Mouse (Mus musculus) hindbrain, embryonic 14.5 days (tissue): ENCODE data around the gene Erfe. TPM values are rescaled to one million over a fixed set of nuclear protein-coding genes. Genes with fewer than 3 reads are reported as not detected.
A peak's percentile ranks its signal among the peaks of the same experiment; 100 is the strongest.

Experiments used
- ATAC-seq: fragments of 200-750 bp; cut with Nextera tagmentation; 2 replicates; pipeline ENCODE4 v1.8.0; 2017; ENCODE audit warnings: moderate number of reproducible peaks, mild to moderate bottlenecking, moderate TSS enrichment, moderate library complexity; ENCODE audit not compliant: low FRiP score
- DNase-seq: peaks from one replicate; pipeline ENCODE4 v3.0.0-alpha.2; 2015; ENCODE audit warnings: low spot score
- H3K27ac ChIP-seq: fragments of 300-500 bp; sonication (generic); 2 replicates; pipeline ENCODE4 v1.5.1; 2014; ENCODE audit warnings: mild to moderate bottlenecking, moderate library complexity
- H3K27me3 ChIP-seq: fragments of 300-500 bp; sonication (generic); 2 replicates; pipeline ENCODE4 v1.6.1; 2014; ENCODE audit warnings: mild to moderate bottlenecking, low read length, mixed read lengths; ENCODE audit not compliant: control insufficient read depth, insufficient read depth
- H3K36me3 ChIP-seq: fragments of 300-500 bp; sonication (generic); replicated peaks from 2 replicates; pipeline ENCODE4 v1.6.1; 2014; ENCODE audit not compliant: control insufficient read depth, insufficient read depth
- H3K4me1 ChIP-seq: fragments of 300-500 bp; sonication (generic); replicated peaks from 2 replicates; pipeline ENCODE4 v1.6.1; 2014; ENCODE audit warnings: antibody characterized with exemption, low read length, mixed read lengths; ENCODE audit not compliant: control insufficient read depth, insufficient read depth
- H3K4me2 ChIP-seq: fragments of 300-500 bp; sonication (generic); replicated peaks from 2 replicates; pipeline ENCODE4 v1.6.1; 2014; ENCODE audit warnings: mild to moderate bottlenecking, moderate library complexity
- H3K4me3 ChIP-seq: fragments of 300-500 bp; sonication (generic); replicated peaks from 2 replicates; pipeline ENCODE4 v1.5.1; 2014; ENCODE audit warnings: mild to moderate bottlenecking, low read length
- H3K9ac ChIP-seq: fragments of 300-500 bp; sonication (generic); 2 replicates; pipeline ENCODE4 v1.6.1; 2014
- H3K9me3 ChIP-seq: fragments of 300-500 bp; sonication (generic); 2 replicates; pipeline ENCODE4 v1.6.1; 2016; ENCODE audit warnings: low read length; ENCODE audit not compliant: control insufficient read depth
- WGBS: fragments of 180-500 bp; shearing (Covaris S2); extraction: QIAGEN DNeasy Blood & Tissue Kit; methylation state at CpG from one replicate; pipeline ENCODE4 v1.1.7; 2014; 5-methylcytosine and 5-hydroxymethylcytosine counted together
- polyA plus RNA-seq: library from polyadenylated mRNA; unstranded; fragments of >200 nt; fragmentation: Nextera tagmentation; extraction: Ambion mirVana; gene quantifications from 2 replicates; pipeline ENCODE4 v1.2.1, GENCODE M21; 2014

Gene Erfe
- polyA plus RNA-seq, 1 experiment from 2014 or later = 0.66 TPM

DNA sequence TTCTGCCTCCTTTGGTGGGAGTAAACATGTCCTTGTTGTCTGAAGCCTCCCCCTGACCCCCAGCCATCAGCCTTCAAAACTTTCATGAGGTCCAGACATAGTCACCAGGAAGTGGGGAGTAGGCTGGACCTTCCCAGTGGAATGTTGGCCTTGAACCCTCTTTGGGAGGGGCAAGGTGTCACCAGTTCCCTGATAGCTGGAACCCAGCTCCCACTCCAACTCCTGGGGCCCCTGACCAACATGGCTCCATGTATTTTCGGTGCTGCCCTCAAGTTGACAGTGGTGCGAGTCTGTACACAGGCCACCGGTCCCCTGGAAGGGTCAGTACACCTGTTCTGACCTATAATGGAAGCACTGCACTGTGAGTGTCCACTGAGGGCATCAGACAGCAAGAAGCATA is 1.1 kb downstream of the Erfe start:
- peaks cover 29% of the 10 kb centered on the region for H3K36me3 ChIP-seq
- 97% methylated on average over 3 of the region's 3 CpGs for whole genome bisulfite sequencing
- H3K9me3 ChIP-seq = peaks cover 9% of the 10 kb centered on the region; the same call in 1 of the 2 replicates
- no peak overlapping the region for H3K27ac ChIP-seq
- H3K9ac ChIP-seq = no peak overlapping the region
- H3K4me1 ChIP-seq = no peaks in the 10 kb centered on the region
- DNase-seq (no peak), ATAC-seq (no peak)
- H3K4me3 ChIP-seq = no peak overlapping the region
- H3K27me3 ChIP-seq = peaks cover 12% of the 10 kb centered on the region
- no peak overlapping the region for H3K4me2 ChIP-seq

DNA sequence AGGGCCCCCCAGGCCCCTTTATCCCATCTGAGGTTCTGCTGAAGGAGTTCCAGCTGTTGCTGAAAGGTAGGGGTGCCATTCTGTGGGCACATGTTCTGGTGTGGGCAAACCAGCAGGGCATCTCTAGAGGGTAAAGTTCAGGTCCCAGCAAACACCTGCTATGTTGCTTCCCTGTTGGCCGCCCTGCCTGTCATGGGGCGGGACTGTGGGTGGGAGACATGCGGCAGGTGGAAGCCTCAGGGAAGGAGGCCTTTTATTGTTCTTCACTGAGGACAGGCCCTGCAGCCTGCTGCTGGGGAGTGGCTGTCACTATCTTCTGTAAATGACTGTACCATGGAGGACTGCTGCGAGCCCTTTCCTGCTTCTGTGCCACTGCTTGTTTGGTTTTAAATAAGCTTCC is 3.2 kb downstream of the Erfe start:
- no peak overlapping the region for H3K27ac ChIP-seq
- no peak overlapping the region for H3K4me3 ChIP-seq
- no peak overlapping the region for H3K9ac ChIP-seq
- 66% methylated on average over 4 of the region's 4 CpGs for WGBS
- no peaks in the 10 kb centered on the region for H3K4me1 ChIP-seq
- H3K9me3 ChIP-seq = peaks cover 2% of the 10 kb centered on the region; the same call in 1 of the 2 replicates
- peaks cover 12% of the 10 kb centered on the region for H3K27me3 ChIP-seq
- peaks cover 50% of the 10 kb centered on the region for H3K36me3 ChIP-seq
- DNase-seq (no peak), ATAC-seq (no peak)
- no peak overlapping the region for H3K4me2 ChIP-seq

DNA sequence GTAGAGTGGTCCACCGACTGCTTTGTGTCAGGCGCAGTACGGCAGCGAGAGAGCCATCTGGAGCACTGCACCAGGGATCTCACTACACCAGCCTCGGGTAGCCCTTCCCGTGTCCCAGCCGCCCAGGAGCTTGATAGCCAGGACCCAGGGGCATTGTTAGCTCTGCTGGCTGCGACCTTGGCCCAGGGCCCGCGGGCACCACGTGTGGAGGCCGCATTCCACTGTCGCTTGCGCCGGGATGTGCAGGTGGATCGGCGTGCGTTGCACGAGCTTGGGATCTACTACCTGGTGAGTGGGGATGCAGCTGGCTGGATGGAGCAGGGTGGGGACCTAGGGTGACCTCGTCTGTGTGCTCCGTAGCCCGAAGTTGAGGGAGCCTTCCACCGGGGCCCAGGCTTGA is 3.8 kb downstream of the Erfe start:
- Histone ChIP-seq H3K27me3 (peaks cover 12% of the 10 kb centered on the region), H3K27ac (no peak overlapping the region), H3K9me3 (no peaks in the 10 kb centered on the region), H3K4me3 (no peak overlapping the region), H3K4me1 (no peaks in the 10 kb centered on the region), H3K36me3 (peaks cover 57% of the 10 kb centered on the region), H3K9ac (no peak overlapping the region), H3K4me2 (no peak overlapping the region)
- no peak for DNase-seq
- ATAC-seq = no peak
- 81% methylated on average over 22 of the region's 23 CpGs for WGBS

DNA sequence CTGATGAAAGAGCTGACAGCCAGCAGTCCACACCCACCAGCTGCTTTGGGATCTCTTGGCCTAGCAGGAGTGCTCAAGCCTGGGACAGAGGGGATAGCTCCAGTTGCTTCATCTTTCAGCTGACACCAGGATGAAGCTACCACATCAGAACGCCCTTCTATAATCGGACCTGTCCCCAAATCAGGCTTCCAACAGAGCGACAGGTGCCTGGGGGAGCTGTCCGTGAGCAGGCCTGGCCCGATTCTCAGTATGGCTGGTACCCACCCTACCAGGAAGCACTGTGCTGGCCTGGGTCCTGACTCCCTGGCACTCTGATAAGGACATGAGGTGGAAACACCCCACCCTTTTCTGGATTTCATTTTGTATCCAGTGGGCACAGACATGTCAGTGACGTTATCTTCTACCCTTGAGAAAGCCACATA is 7.2 kb downstream of the Erfe start:
- no peak for DNase-seq
- Histone ChIP-seq H3K27ac (no peak overlapping the region), H3K36me3 (peaks cover 90% of the 10 kb centered on the region), H3K4me3 (no peak overlapping the region), H3K4me2 (no peak overlapping the region), H3K9me3 (no peaks in the 10 kb centered on the region), H3K27me3 (no peaks in the 10 kb centered on the region), H3K9ac (no peak overlapping the region), H3K4me1 (no peaks in the 10 kb centered on the region)
- no peak for ATAC-seq
- WGBS = 94% methylated on average over 6 of the region's 6 CpGs

DNA sequence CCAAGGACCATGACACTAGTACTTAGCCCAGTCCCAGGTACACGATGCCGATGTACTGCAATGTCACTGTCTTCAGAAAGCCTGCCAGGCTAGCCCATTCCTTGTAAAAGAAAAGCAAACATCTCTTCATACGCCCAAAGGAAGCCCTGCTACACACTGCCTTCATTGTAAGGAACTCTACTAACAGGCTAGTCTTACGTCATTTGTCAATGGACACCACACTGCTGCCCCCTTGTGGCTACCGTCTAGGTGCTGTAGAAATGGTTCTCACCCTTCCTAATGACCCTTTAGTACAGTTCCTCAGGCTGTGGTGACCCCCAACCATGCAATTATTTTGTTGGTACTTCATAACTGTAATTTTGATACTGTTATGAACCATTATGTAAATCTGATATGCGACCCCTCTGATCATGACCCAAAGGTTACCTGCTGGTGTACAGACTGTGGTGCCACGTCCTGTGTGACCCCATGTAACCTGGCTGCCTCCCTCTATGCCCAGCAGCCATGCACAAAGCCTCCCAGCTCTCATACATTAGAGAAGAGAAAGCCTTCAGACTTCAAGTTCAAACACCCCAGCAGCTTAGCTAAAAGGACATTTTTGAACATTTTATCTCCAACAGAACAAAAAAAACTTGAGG is 14.3 kb downstream of the Erfe start:
- no peaks in the 10 kb centered on the region for H3K4me1 ChIP-seq
- no peak overlapping the region for H3K4me2 ChIP-seq
- ATAC-seq (peak; percentile 48; the same call in 1 of the 2 replicates), DNase-seq (peak; percentile 83)
- H3K27me3 ChIP-seq = no peaks in the 10 kb centered on the region
- H3K9ac ChIP-seq = no peak overlapping the region
- WGBS = 61% methylated on average over 7 of the region's 7 CpGs
- H3K36me3 ChIP-seq = peaks cover 96% of the 10 kb centered on the region
- no peaks in the 10 kb centered on the region for H3K9me3 ChIP-seq
- H3K4me3 ChIP-seq = no peak overlapping the region
- H3K27ac ChIP-seq = no peak overlapping the region

DNA sequence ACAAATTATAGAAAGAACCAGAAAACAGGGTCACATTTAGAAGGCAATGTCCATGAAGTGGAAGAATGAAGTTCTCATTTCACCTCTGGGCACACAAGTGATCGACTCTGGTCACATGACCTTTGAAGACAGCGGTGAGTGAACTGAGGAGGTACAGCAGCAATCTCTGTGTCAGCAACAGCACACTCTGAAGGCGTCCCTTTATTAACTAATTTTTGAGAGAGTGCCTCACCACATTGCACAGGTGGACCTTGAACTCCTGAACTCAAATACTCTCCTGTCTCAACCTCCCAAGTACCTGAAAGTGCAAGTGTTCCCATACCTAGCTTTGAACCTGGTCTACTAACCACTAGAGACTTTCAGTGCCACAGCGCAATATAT is 14.9 kb downstream of the Erfe start:
- no peak overlapping the region for H3K4me2 ChIP-seq
- no peaks in the 10 kb centered on the region for H3K4me1 ChIP-seq
- H3K9me3 ChIP-seq = no peaks in the 10 kb centered on the region
- no peaks in the 10 kb centered on the region for H3K27me3 ChIP-seq
- 95% methylated on average over 4 of the region's 4 CpGs for WGBS
- H3K36me3 ChIP-seq = peaks cover 96% of the 10 kb centered on the region
- DNase-seq (no peak), ATAC-seq (no peak)
- H3K27ac ChIP-seq = no peak overlapping the region
- no peak overlapping the region for H3K9ac ChIP-seq
- H3K4me3 ChIP-seq = no peak overlapping the region

DNA sequence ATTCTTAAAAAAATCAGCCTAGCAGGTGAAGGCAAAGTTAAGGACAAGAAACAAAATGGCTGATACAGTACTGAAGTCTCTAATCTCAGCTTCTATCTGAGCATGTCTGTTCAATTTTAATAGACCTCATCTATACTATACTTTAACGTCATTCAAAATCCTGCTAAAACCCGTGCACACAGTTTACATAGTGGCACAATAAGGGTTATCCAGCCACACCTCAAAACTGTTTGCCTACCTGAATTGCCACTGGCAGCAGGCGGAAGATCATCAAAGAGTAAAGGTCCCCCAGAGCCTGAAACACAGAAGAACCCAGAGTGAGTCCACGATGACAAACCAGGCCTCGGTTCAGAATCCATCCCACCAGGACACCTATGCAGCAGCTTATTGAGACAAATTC is 24.1 kb downstream of the Erfe start:
- no peaks in the 10 kb centered on the region for H3K9me3 ChIP-seq
- H3K36me3 ChIP-seq = peaks cover 67% of the 10 kb centered on the region
- no peak overlapping the region for H3K9ac ChIP-seq
- DNase-seq = no peak
- H3K4me3 ChIP-seq = no peak overlapping the region
- H3K27ac ChIP-seq = no peak overlapping the region
- 98% methylated on average over 5 of the region's 5 CpGs for WGBS
- H3K27me3 ChIP-seq = no peaks in the 10 kb centered on the region
- H3K4me2 ChIP-seq = no peak overlapping the region
- 0 out of 2 replicates have a peak, but pooled peaks cover 3% of the 10 kb centered on the region for H3K4me1 ChIP-seq
- ATAC-seq = no peak

DNA sequence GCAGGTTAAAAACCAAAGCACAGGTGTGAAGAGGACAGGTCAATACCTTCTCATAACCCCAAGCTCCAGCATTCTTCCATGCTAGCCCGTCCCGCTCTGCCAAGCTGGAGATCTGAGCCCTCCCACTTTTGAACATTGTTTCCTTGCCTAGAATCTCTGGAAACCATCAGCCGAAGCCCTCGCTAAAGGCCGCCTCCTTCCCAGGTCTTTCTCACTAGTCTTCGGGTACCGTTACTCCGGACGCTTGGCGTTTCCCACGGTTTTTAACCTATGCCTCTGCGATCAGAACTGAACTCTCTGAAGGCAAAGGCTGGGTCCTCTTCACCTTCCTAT is 31.7 kb downstream of the Erfe start:
- H3K27me3 ChIP-seq = no peaks in the 10 kb centered on the region
- ATAC-seq (no peak), DNase-seq (no peak)
- 3% methylated on average over 12 of the region's 12 CpGs for WGBS
- peaks cover 27% of the 10 kb centered on the region for H3K4me1 ChIP-seq
- H3K9me3 ChIP-seq = no peaks in the 10 kb centered on the region
- H3K36me3 ChIP-seq = peaks cover 9% of the 10 kb centered on the region
- H3K9ac ChIP-seq = peak overlapping the region; percentile 86
- H3K4me2 ChIP-seq = peak overlapping the region; percentile 89
- peak overlapping the region; percentile 89 for H3K4me3 ChIP-seq
- H3K27ac ChIP-seq = peak overlapping the region; percentile 92

DNA sequence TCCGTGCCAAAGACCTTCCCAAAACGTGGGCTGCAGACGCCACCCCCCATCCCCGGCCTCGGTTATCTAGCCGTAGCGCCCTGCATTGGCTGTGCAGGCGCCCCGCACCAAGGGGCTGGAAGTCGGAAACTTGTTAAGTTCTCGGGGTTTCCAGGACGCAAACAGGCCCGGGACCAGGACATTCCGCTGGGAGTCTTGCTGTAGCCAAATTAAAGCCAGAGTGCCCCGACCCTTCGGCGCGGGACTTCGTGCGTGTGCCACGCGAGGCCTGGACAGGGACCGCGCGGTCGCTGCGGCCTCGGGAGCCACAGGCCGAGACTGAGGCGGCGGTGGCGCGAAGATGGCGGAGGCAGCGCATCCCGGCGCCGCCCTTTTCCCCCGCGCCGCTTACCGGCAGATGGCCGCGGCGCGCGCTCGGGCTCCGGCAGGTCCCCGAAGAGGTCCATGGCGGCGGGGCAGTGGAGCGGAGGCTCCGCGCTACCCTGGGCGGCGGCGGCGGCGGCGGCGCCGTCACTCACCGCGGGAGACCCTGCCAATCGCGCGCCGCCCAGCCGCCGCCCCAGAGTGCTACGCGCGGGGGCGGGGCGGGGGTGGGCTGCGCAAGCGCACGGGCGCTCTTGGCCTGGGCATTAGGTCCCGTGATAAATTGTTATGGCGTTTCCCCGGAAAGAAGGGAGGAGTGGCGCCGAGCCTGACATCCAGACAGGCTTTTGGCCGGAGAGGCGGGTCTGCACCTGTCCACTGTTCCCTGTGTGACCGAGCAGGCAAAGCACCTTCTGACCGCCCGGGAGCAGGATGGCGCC is 32.2 kb downstream of the Erfe start, which contains the start of gene Ilkap:
Ilkap (minus strand) TSS at position 556 of the 803 bp plus-strand sequence.
- Histone ChIP-seq H3K4me3 (peak within 1 kb of the TSS; percentile 89), H3K4me1 (peaks cover 27% of the 10 kb centered on the region), H3K9me3 (no peaks in the 10 kb centered on the region), H3K4me2 (peak within 1 kb of the TSS; percentile 89), H3K27me3 (no peaks in the 10 kb centered on the region), H3K36me3 (peaks cover 9% of the 10 kb centered on the region), H3K27ac (peak within 1 kb of the TSS; percentile 92), H3K9ac (peak within 1 kb of the TSS; percentile 86)
- DNase-seq (peak; percentile 86), ATAC-seq (peak; percentile 98)
- WGBS = under 1% methylated on average over 73 of the region's 91 CpGs
